Mouse (Mus musculus) CH12.LX (cell line): ENCODE data around the gene Slc31a1.

ENCODE experiments used
- CHD2 ChIP-seq: IDR thresholded peaks from 2 replicates; pipeline ENCODE4 v1.6.1; 2011; ENCODE audit warnings: low read length, improper control_type of control experiment
- CTCF ChIP-seq, 2 experiments: IDR thresholded peaks in 1 of 2; conservative IDR thresholded peaks in 1 of 2; 2 replicates each; pipeline ENCODE4 v1.5.1; 2011 to 2012; ENCODE audit warnings: low read depth in 2 of 2, low read length in 2 of 2, improper control_type of control experiment in 1 of 2, inconsistent platforms in 1 of 2, mild to moderate bottlenecking in 1 of 2, moderate library complexity in 1 of 2
- E2F4 ChIP-seq: IDR thresholded peaks from 2 replicates; pipeline ENCODE4 v1.6.1; 2011; ENCODE audit warnings: low read depth, low read length, improper control_type of control experiment; ENCODE audit not compliant: insufficient replicate concordance
- EP300 ChIP-seq: IDR thresholded peaks from 2 replicates; pipeline ENCODE4 v1.6.1; 2011; ENCODE audit warnings: low read length, improper control_type of control experiment
- ETS1 ChIP-seq: conservative IDR thresholded peaks from 2 replicates; pipeline ENCODE4 v1.6.1; 2012; ENCODE audit warnings: low read depth, mild to moderate bottlenecking, inconsistent platforms, low read length, improper control_type of control experiment, moderate library complexity
- HCFC1 ChIP-seq: IDR thresholded peaks from 2 replicates; pipeline ENCODE4 v1.6.1; 2012; ENCODE audit warnings: low read depth, mild to moderate bottlenecking, inconsistent platforms, low read length, improper control_type of control experiment
- JUND ChIP-seq: conservative IDR thresholded peaks from 2 replicates; pipeline ENCODE4 v1.6.1; 2011; ENCODE audit warnings: low read depth, low read length, improper control_type of control experiment
- KAT2A ChIP-seq: IDR thresholded peaks from 2 replicates; pipeline ENCODE4 v1.6.1; 2012; ENCODE audit warnings: low read length, improper control_type of control experiment, inconsistent platforms; ENCODE audit not compliant: insufficient replicate concordance
- MAZ ChIP-seq: IDR thresholded peaks from 2 replicates; pipeline ENCODE4 v1.6.1; 2012; ENCODE audit warnings: low read depth, mild to moderate bottlenecking, inconsistent platforms, low read length, improper control_type of control experiment, moderate library complexity
- POLR2A ChIP-seq: IDR thresholded peaks from 2 replicates; pipeline ENCODE4 v1.6.1; 2011; ENCODE audit warnings: low read depth, mild to moderate bottlenecking, improper control_type of control experiment, low read length
- POLR2AphosphoS2 ChIP-seq: IDR thresholded peaks from 2 replicates; pipeline ENCODE4 v1.6.1; 2011; ENCODE audit warnings: low read depth, low read length, improper control_type of control experiment
- SIN3A ChIP-seq: IDR thresholded peaks from 2 replicates; pipeline ENCODE4 v1.6.1; 2012; ENCODE audit warnings: low read length, improper control_type of control experiment, inconsistent platforms
- TBP ChIP-seq: conservative IDR thresholded peaks from 2 replicates; pipeline ENCODE4 v1.6.1; 2011; ENCODE audit warnings: low read depth, low read length, improper control_type of control experiment
- TCF12 ChIP-seq: IDR thresholded peaks from 2 replicates; pipeline ENCODE4 v1.6.1; 2014; ENCODE audit warnings: low read depth, mild to moderate bottlenecking, inconsistent platforms, low read length, improper control_type of control experiment

- TF ChIP-seq POLR2A (no peak), CTCF (conservative IDR thresholded peaks at IDR 0.05 in 1 of 2, IDR thresholded peaks at IDR 0.05 in 1 of 2; ENCODE audit: low read depth in 2 of 2, low read length in 2 of 2) (no peak), HCFC1 (no peak), JUND (peak; percentile 66), CHD2 (no peak), ETS1 (no peak), E2F4 (no peak), KAT2A (no peak), EP300 (peak; percentile 50; the same call in 1 of the 2 replicates), SIN3A (no peak), POLR2AphosphoS2 (no peak), TCF12 (no peak), MAZ (no peak), TBP (no peak)
Measured at GRCm38 (mm10) chr4:62431522-62431921, 71.0 kb downstream of the Slc31a1 start.
